Mouse (Mus musculus): ENCODE measurements at regions not wholly inside any gene's neighbourhood (a gene's known extent, or its start where the extent isn't known, plus 50 kb on each side); places are given as distances from the start of the nearest gene placed in this dataset.

GRCm38 (mm10) chr9:87843898-87844297, 112.8 kb upstream of the Tbx18 start:
- no peak for TF ChIP-seq GATA1 (IDR thresholded peaks at IDR 0.05; ENCODE audit: borderline replicate concordance, low read length)
- TF ChIP-seq FLI1 (IDR thresholded peaks at IDR 0.05; ENCODE audit: low read length), result no peak

Data from megakaryocyte, embryonic 14.5 days (primary cell).